Mouse (Mus musculus): ENCODE measurements around the gene Hyou1. TPM values are rescaled to one million over a fixed set of nuclear protein-coding genes. Genes with fewer than 3 reads are reported as not detected.
"Not testable (repeated sequence)": the region's sequence is repeated elsewhere in the genome, so short reads cannot be mapped to it uniquely, and the experiment has no call there.

Hyou1 gene
- polyA plus RNA-seq, 1 experiment from 2014 or later, result 35.6 TPM

GRCm38 (mm10) chr9:44410647-44411336, 31.5 kb downstream of the Hyou1 start:
- Histone ChIP-seq H3K27ac (no peak overlapping the region), H3K4me1 (peaks cover 10% of the 10 kb centered on the region), H3K27me3 (no peaks in the 10 kb centered on the region), H3K9me3 (no peaks in the 10 kb centered on the region), H3K4me2 (replicated peaks) (no peak overlapping the region), H3K36me3 (peaks cover 49% of the 10 kb centered on the region), H3K9ac (no peak overlapping the region), H3K4me3 (no peak overlapping the region)
- no peak for ATAC-seq (ENCODE audit: insufficient number of reproducible peaks, insufficient read depth, low FRiP score, low TSS enrichment)
- WGBS, result 84% methylated on average over 2 of the region's 2 CpGs

GRCm38 (mm10) chr9:44411601-44412130, 32.4 kb downstream of the Hyou1 start:
- Histone ChIP-seq H3K4me1 (peaks cover 6% of the 10 kb centered on the region; the same call in 1 of the 2 replicates), H3K36me3 (peaks cover 49% of the 10 kb centered on the region), H3K27ac (no peak overlapping the region), H3K4me2 (replicated peaks) (no peak overlapping the region), H3K9ac (no peak overlapping the region), H3K27me3 (no peaks in the 10 kb centered on the region), H3K9me3 (no peaks in the 10 kb centered on the region), H3K4me3 (no peak overlapping the region)
- 58% methylated on average over 1 of the region's 1 CpGs for WGBS
- ATAC-seq (ENCODE audit: insufficient number of reproducible peaks, insufficient read depth, low FRiP score, low TSS enrichment), result no peak

GRCm38 (mm10) chr9:44412306-44412705, 33.0 kb downstream of the Hyou1 start:
- no peak overlapping the region for H3K4me3 ChIP-seq
- H3K27ac ChIP-seq, result no peak overlapping the region
- no peaks in the 10 kb centered on the region for H3K27me3 ChIP-seq
- no peak overlapping the region for H3K4me2 ChIP-seq (replicated peaks)
- ATAC-seq (ENCODE audit: insufficient number of reproducible peaks, insufficient read depth, low FRiP score, low TSS enrichment), result no peak
- H3K36me3 ChIP-seq, result peaks cover 49% of the 10 kb centered on the region
- no peaks in the 10 kb centered on the region for H3K9me3 ChIP-seq
- H3K4me1 ChIP-seq, result peaks cover 10% of the 10 kb centered on the region
- H3K9ac ChIP-seq, result no peak overlapping the region
- 79% methylated on average over 4 of the region's 4 CpGs for WGBS

GRCm38 (mm10) chr9:44412781-44413180, 33.5 kb downstream of the Hyou1 start:
- Histone ChIP-seq H3K9me3 (no peaks in the 10 kb centered on the region), H3K4me3 (no peak overlapping the region), H3K27me3 (no peaks in the 10 kb centered on the region), H3K4me1 (peaks cover 11% of the 10 kb centered on the region), H3K27ac (no peak overlapping the region), H3K4me2 (replicated peaks) (no peak overlapping the region), H3K9ac (no peak overlapping the region), H3K36me3 (peaks cover 49% of the 10 kb centered on the region)
- ATAC-seq (ENCODE audit: insufficient number of reproducible peaks, insufficient read depth, low FRiP score, low TSS enrichment), result no peak
- 89% methylated on average over 2 of the region's 2 CpGs for WGBS

GRCm38 (mm10) chr9:44417156-44417891, 38.0 kb downstream of the Hyou1 start:
- peaks cover 5% of the 10 kb centered on the region for H3K4me1 ChIP-seq
- H3K4me2 ChIP-seq (replicated peaks), result peak overlapping the region; percentile 87
- ATAC-seq (ENCODE audit: insufficient number of reproducible peaks, insufficient read depth, low FRiP score, low TSS enrichment), result peak; percentile 52; the same call in 1 of the 2 replicates
- WGBS, result 7% methylated on average over 26 of the region's 26 CpGs
- H3K9me3 ChIP-seq, result no peaks in the 10 kb centered on the region
- H3K27me3 ChIP-seq, result no peaks in the 10 kb centered on the region
- H3K36me3 ChIP-seq, result peaks cover 13% of the 10 kb centered on the region
- H3K4me3 ChIP-seq, result peak overlapping the region; percentile 89
- peak overlapping the region; percentile 80 for H3K9ac ChIP-seq
- H3K27ac ChIP-seq, result peak overlapping the region; percentile 52

- Histone ChIP-seq H3K27ac (peak overlapping the region; percentile 64), H3K36me3 (peaks cover 8% of the 10 kb centered on the region; the same call in 1 of the 2 replicates), H3K27me3 (no peaks in the 10 kb centered on the region), H3K9ac (peak overlapping the region; percentile 80), H3K9me3 (no peaks in the 10 kb centered on the region), H3K4me1 (peaks cover 5% of the 10 kb centered on the region), H3K4me3 (peak overlapping the region; percentile 89), H3K4me2 (replicated peaks) (peak overlapping the region; percentile 87)
- peak; percentile 79 for ATAC-seq (ENCODE audit: insufficient number of reproducible peaks, insufficient read depth, low FRiP score, low TSS enrichment)
- under 1% methylated on average over 38 of the region's 38 CpGs for WGBS
These were observed 38.6 kb downstream of the Hyou1 start for GRCm38 (mm10) chr9:44417892-44418363.

GRCm38 (mm10) chr9:44418519-44419385, 39.5 kb downstream of the Hyou1 start, which contains the start of gene Ccdc84:
TSS of gene Ccdc84 (minus strand) at chr9:44418569.
- 80% methylated on average over 14 of the region's 14 CpGs for WGBS

GRCm38 (mm10) chr9:44419730-44420129, 40.4 kb downstream of the Hyou1 start:
- H3K9me3 ChIP-seq; H3K27me3 ChIP-seq; H3K36me3 ChIP-seq; H3K4me2 ChIP-seq (replicated peaks); H3K4me1 ChIP-seq; H3K4me3 ChIP-seq; H3K9ac ChIP-seq; ATAC-seq (ENCODE audit: insufficient number of reproducible peaks, insufficient read depth, low FRiP score, low TSS enrichment); H3K27ac ChIP-seq: not testable (repeated sequence)
- WGBS, result 93% methylated on average over 9 of the region's 9 CpGs

More at GRCm38 (mm10) chr9:44418519-44419385, 39.5 kb downstream of the Hyou1 start, which contains the start of gene Ccdc84:
- H3K36me3 ChIP-seq, result 0 out of 2 replicates have a peak, but pooled peaks cover 3% of the 10 kb centered on the region
- H3K4me3 ChIP-seq, result peak within 1 kb of the TSS; percentile 89
- no peak for ATAC-seq (ENCODE audit: insufficient number of reproducible peaks, insufficient read depth, low FRiP score, low TSS enrichment)
- peaks cover 5% of the 10 kb centered on the region for H3K4me1 ChIP-seq
- H3K9me3 ChIP-seq, result no peaks in the 10 kb centered on the region
- peak within 1 kb of the TSS; percentile 80 for H3K9ac ChIP-seq
- H3K4me2 ChIP-seq (replicated peaks), result peak within 1 kb of the TSS; percentile 87
- H3K27ac ChIP-seq, result peak within 1 kb of the TSS; percentile 64
- no peaks in the 10 kb centered on the region for H3K27me3 ChIP-seq

GRCm38 (mm10) chr9:44420280-44420898, 41.1 kb downstream of the Hyou1 start:
- Histone ChIP-seq H3K9me3 (no peaks in the 10 kb centered on the region), H3K4me1 (peaks cover 5% of the 10 kb centered on the region), H3K4me2 (replicated peaks) (no peak overlapping the region), H3K27me3 (no peaks in the 10 kb centered on the region), H3K36me3 (no peaks in the 10 kb centered on the region), H3K27ac (no peak overlapping the region), H3K9ac (no peak overlapping the region), H3K4me3 (no peak overlapping the region)
- 72% methylated on average over 5 of the region's 5 CpGs for WGBS
- ATAC-seq (ENCODE audit: insufficient number of reproducible peaks, insufficient read depth, low FRiP score, low TSS enrichment), result no peak

- H3K4me2 ChIP-seq (replicated peaks), result no peak overlapping the region
- no peaks in the 10 kb centered on the region for H3K36me3 ChIP-seq
- ATAC-seq (ENCODE audit: insufficient number of reproducible peaks, insufficient read depth, low FRiP score, low TSS enrichment), result no peak
- 89% methylated on average over 4 of the region's 4 CpGs for WGBS
- no peak overlapping the region for H3K27ac ChIP-seq
- no peaks in the 10 kb centered on the region for H3K9me3 ChIP-seq
- H3K4me1 ChIP-seq, result no peaks in the 10 kb centered on the region
- H3K9ac ChIP-seq, result no peak overlapping the region
- H3K4me3 ChIP-seq, result no peak overlapping the region
- no peaks in the 10 kb centered on the region for H3K27me3 ChIP-seq
These were observed 44.3 kb downstream of the Hyou1 start for GRCm38 (mm10) chr9:44423576-44423975.
